Mouse (Mus musculus): ENCODE results near the gene Rnf121.

The Rnf121 gene

DNA sequence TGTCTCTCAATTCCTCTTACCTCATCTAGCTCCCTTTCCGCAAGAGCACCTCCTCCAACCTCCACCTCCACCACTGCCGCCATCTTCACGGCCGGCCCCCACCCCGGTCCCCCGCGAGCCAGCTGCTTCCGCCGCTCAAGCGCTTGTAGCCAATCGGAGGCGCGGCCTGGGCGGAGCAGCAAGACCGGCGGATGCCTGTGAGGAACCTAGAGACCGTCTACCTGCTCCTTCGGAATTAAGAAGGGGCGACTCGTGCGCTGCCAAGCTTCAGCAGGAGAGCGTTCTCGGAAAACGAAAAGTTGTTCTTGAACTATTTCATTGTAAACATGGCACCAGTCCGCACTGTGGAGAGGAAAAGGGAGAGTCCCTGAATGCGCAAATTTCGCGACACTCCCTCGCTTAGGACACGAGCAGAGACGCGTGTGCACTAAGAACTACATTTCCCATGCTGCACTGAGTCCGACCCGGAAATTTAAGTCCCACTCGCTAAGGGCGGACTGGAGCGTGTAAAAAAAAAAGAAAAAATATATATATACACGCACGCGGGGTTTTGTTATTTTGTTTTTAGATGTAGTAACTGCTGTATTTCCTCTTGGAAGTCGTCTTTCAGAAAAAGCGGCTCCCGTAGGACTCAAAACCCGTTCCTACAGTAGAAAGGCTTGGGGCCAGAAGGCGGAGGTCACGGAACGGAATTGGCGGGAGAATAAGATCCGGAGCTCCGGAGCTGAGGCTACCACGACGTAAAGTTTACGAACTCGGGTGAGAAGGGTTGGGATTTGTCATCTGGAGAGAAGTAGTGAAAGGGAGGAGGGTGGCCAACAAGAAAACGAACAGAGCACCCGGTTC lies at the start of gene Rnf121, which contains the start of the genes Xndc1 and Xntrpc:
Gene Rnf121, minus strand, starts transcription at position 424 of the 846 bp plus-strand sequence.
Gene Xndc1, plus strand, starts transcription at position 466 of the 846 bp plus-strand sequence.
Gene Xntrpc, plus strand, starts transcription at position 668 of the 846 bp plus-strand sequence.
- peak; percentile 85 to 90 for DNase-seq (ENCODE audit: low spot score in 2 of 2)

DNA sequence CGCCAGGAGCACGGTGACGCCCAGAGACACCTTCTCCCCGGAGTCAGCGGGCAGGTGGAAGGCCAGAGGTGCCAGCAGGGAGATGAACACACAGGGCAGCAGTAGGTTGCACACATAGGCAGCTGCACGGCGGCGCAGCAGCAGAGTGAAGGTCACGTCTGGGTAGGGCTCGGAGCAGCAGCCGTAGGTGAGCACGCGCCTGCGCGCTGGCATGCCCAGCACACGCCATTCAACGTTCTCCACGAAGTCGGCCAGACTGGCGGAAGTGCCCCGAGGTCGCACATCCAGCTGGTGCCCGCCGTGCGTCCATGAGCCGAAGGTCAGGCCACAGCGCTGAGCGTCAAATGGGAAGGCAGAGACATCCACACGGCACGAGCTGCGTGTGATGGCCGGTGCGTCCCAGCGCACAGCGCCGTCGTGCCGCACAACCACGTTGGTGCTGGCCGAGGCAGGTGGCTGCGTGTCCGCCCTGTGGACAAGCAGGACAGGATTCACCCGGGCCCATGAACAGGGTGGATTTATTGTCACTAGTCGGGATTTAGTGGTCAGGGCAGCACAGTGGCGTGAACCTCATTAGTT lies 48.0 kb upstream of the Rnf121 start:
- DNase-seq (ENCODE audit: low spot score in 2 of 2), result no peak

DNA sequence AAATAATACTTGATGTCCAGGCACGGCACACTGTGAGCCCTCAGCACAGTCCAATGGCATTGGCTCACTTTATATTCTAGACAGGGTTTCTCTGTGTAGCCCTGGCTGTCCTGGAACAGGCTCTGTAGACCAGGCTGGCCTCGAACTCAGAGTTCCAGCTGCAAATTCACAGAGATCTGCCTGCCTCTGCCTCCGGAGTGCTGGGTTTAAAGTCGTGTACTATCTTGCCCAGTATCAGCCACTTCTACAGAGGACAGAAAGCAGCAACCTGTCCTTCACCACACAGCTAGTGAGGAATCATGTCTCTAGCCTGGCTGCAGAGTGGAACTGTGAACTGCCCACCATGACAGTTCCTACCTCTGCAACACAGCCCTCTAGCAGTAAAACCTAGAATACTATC lies 44.5 kb upstream of the Rnf121 start:
- DNase-seq (ENCODE audit: low spot score in 2 of 2), result no peak

DNA sequence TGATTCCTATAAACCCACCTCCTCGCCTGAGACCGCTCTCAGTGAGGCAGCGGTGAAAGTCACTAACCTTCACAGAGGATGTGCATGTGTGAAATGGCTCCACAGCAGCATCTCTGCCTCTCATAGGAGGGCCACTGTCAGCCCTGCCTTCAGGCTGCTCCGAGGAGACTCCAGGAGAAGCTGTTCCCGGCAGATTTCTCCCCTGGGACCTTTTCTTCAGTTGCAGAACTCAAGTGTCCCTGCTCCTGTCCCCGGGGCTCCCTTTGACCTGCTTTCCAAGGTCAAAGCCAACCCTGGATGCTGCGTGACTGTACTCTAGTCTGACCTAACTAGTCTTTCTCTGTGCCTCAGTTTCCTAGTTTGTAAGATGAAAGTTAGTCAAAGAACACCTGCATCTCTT lies 43.9 kb upstream of the Rnf121 start, which contains the start of gene Art5:
Gene Art5, minus strand, starts transcription at position 319 of the 400 bp plus-strand sequence.
- no peak for DNase-seq (ENCODE audit: low spot score in 2 of 2)

DNA sequence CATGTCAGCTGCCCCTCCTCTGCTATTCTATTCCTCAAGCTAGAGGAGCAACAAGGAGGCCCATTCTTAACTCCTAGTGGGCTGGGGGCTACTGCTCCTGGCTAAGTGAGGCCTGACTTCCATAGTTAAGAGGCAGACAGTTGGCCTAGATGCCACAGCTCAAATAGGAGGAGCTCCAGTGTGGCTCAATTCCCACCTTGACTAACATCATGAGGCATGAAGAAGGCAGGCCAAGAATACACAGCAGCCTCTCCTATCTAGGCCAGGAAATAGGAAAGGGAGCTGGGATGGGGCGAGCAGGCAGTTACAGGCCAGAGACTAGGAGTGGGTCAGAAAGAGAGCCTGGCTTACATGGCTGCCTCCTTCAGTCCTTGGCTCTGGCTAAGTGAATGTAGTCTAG lies 42.9 kb upstream of the Rnf121 start:
- no peak for DNase-seq (ENCODE audit: low spot score in 2 of 2)

DNA sequence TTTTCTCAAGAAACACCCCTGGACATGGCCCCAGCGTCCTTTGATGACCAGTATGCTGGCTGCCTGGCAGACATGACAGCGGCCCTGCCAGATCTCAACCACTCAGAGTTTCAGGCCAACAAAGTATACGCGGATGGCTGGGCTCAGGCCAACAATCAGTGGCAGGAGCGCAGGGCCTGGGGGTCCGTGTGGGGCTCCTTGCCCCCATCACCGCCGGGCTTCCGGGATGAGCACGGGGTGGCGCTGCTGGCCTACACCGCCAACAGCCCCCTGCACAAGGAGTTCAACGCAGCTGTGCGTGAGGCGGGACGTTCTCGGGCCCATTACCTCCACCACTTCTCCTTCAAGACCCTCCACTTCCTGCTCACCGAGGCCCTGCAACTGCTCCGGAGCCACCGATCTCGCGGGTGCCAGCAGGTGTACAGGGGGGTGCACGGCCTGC lies 41.5 kb upstream of the Rnf121 start:
- DNase-seq (ENCODE audit: low spot score in 2 of 2), result no peak

DNA sequence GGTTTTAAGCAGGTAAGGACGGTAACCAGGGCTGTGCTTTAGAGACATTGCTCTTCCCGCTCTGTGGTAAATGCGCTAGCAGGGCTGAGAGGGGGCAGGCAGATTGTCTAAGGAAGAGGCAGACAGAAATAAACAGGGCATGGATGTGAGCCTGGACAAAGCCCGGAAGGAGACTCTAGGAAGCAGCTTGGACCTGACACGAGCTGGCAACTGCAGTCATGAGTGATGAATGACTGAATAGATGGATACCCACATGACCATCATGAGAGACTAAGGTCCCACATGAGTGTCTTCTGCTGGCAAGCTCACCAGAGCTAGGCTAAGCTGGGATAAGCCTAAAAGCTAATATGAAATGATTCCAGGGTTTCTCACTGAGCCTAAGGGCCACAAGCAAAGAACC lies 38.9 kb upstream of the Rnf121 start:
- DNase-seq (ENCODE audit: low spot score in 2 of 2), result no peak

DNA sequence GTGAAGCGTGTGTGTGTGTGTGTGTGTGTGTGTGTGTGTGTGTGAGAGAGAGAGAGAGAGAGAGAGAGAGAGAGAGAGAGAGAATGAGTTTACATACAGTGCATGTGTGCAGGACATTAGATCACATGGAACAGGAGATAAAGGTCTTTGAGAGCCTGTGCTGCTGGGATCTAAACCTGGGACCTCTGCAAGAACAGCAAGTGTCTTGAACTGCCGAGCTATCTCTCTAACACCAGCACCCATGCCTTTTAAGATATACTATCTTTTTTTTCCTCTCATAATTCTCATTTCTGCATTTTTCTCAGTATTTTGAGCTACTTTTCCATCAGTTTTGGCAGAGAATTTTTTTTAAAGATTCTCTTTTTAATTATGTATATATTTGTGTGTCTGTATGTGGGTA lies 38.3 kb upstream of the Rnf121 start:
- DNase-seq (ENCODE audit: low spot score in 2 of 2), result no peak

DNA sequence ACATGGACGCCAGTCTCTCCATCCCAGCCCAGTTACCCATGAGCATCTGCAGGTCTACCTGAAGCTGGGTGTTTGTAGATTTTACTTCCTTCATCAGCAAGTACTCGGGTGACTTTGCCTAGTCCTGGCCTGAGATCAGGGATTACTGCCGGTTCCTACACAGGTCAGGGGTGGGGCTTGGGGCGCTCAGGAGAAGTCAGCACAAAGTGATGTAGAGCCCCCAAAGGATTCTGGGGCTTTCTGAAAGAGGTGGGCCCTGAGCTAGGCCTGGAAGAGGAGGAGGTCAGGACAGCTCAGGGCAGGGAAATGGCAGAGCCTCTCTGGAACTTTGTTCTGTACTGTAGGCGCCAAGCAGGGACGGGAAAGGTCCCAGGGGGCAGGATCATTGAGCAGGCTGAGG lies 37.4 kb upstream of the Rnf121 start:
- DNase-seq (ENCODE audit: low spot score in 2 of 2), result no peak

DNA sequence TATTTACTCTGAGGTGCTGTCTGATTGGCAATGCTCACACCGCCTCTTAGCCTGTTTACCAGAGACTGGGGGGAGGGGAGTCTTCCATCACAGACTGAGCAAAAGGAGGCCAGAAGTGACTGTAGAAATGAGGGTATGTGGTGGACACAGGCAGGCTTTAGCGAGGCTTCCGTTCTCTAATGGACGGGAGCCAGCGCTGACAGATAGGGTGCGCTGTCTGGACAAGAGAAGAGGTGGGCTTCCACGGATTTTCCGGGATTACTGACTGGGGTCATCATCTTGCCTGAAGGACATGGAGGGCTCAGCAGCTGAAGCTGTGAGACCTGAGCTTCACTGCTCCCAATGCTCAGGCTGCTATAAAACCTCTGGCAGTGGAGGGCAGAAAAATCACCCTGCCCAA lies 37.0 kb upstream of the Rnf121 start:
- no peak for DNase-seq (ENCODE audit: low spot score in 2 of 2)

DNA sequence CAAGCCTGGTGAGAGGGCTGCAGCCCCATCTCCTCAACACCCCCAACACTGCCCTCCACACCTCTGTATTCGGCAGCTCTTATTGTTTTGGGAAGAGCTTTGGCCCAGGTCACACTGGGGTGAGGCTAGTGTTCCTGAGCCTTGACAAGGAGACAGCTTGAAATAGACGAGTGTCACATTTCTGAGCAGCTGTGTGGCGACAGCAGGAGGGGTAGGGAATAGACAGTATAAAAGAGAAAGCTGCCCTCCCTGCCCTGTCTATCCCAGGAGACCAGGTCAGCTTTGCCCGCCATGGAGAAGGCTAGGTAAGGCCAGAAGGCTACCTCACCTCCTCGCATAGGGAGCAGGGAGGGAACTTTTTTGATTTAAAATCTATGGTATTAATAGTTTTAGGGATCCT lies 36.2 kb upstream of the Rnf121 start, which contains the start of gene Art1:
Gene Art1, plus strand, starts transcription at position 257 of the 400 bp plus-strand sequence.
- DNase-seq (ENCODE audit: low spot score in 2 of 2), result no peak

DNA sequence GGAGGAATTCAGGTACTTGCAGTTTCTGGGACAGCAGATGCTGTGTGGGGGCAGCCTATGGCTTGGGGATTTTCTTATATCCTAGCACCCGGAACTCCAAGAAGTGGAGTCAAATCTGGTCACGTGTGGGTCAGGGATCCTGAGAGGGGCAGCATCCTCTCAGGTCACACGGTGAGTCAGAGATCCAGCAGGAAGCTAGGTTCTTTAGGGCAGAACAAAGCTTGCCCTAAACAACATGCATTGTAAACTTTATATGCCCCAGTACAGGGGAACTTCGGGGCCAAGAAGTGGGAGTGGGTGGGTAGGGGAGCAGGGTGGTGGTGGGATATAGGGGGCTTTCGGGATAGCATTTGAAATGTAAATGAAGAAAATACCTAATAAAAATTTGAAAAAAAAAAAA lies 35.6 kb upstream of the Rnf121 start:
- DNase-seq (ENCODE audit: low spot score in 2 of 2), result no peak

DNA sequence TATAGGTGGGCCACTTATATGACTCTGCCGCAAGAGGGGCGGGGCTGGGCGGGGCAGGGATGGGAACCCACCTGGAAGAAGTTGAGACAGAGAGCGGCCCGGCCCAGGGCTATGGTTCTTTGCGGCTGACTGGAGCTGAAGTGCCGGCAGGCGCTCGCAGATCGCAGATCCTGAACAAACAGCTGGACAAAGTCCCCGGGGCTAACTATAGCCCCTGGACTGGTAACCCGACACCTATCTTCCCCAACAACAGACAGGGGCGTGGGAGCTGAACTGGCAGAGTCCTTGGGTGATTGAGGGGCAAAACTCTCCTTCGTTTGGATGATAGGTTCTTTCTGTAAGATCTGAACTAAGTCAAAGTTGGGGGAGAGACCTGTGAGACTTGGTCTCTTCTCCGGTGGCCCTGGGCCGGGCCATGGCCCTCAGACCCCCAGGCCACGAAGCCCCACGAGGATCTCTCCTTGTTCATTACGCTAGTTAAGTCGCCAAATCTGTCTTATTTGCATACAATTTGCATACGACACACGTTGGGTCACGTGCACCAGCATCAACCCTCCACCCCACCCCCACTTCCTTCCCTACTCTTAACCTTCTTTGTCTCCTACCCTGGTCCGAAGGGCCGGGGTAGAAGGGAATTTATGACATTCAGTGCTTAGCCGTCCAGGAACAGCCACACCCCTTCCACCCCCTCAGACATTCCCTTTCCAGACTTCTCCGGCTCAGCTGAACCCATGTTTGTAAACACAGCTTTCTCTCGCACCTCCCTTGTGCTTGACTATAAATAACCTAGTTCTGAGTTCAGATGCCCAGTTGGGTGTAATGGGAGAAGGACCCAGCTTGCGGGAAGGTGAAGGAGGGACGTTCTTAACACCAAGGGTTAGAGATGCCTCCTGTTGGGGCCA lies 34.7 kb upstream of the Rnf121 start:
- DNase-seq (ENCODE audit: low spot score in 2 of 2), result no peak

DNA sequence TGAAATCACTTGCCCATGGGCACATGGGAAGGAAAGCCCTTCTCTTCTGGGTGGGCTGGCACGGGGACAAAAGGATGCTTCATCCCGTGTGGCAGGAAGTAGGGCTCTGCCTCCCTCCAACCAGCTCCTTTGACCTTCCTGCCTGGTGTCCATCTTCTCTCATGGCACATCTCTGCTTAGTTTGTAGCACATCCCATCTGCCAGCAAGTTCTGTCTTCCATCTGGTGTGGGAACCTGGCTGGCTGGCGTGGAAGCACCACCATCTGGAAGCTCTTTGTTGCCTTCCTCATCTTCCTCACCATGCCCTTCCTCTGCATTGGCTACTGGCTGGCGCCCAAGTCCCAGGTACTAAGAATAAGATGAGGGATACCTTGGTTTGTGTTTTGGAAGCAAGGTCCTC lies 22.1 kb upstream of the Rnf121 start:
- no peak for DNase-seq (ENCODE audit: low spot score in 2 of 2)

DNA sequence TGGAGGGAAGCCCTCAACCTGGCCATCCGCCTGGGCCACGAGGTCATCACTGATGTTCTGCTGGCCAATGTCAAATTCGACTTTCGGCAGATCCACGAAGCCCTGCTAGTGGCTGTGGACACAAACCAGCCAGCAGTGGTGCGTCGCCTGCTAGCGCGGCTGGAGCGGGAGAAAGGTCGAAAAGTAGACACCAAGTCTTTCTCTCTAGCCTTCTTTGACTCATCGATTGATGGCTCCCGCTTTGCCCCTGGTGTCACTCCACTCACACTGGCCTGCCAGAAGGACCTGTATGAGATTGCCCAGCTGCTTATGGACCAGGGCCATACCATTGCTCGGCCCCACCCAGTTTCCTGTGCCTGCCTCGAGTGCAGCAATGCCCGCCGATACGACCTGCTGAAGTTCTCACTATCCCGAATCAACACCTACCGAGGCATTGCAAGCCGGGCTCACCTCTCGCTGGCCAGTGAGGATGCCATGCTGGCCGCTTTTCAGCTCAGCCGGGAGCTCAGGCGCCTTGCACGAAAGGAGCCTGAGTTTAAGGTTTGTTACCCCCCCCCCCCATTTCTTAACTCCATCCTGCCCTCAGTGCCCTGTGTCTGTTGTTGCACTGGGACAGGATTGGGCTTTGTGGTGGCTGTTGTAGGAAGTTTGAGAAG lies 18.9 kb upstream of the Rnf121 start:
- no peak for DNase-seq (ENCODE audit: low spot score in 2 of 2)

DNA sequence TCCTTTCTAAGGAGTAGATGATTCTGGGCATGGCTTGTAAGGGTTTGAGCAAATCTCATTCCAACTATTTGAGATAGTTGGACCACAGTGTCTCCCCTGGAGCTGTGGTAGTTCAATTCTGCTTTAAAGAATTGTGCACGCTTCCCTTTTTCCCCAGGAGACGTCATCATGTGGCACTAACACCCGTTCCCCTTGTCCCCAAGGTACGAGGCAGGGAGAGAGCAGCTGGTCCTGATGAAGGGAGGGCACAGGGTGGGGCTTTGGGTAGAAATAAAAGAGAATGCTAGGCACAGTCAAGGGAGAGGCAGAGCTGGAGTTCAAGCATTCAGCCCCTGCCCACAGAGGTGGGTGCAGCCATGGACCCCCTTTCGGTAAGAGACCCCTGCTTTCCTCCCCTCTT lies 17.5 kb upstream of the Rnf121 start, which contains the start of gene Trpc2:
Gene Trpc2, plus strand, starts transcription at position 301 of the 400 bp plus-strand sequence.
- no peak for DNase-seq (ENCODE audit: low spot score in 2 of 2)

DNA sequence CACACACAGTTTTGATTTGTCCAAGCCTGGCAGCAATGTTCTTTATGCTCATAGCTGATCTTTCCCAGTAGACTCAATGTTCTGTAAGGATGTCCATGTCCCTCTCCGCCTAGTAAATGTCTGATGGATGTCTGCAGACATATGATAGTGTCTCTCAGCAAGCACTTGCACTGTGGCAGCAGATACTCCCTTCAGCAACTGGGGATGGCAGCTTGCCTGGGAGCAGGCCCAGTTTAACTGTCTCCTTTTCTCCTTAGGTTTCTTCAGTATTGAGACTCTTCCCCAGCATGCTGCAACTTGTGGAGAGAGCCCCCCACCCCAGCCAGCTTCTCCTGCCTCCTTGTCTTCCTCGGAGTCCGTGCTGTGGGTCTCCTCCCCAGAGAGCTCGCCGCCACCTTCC lies 16.5 kb upstream of the Rnf121 start:
- DNase-seq (ENCODE audit: low spot score in 2 of 2), result no peak

DNA sequence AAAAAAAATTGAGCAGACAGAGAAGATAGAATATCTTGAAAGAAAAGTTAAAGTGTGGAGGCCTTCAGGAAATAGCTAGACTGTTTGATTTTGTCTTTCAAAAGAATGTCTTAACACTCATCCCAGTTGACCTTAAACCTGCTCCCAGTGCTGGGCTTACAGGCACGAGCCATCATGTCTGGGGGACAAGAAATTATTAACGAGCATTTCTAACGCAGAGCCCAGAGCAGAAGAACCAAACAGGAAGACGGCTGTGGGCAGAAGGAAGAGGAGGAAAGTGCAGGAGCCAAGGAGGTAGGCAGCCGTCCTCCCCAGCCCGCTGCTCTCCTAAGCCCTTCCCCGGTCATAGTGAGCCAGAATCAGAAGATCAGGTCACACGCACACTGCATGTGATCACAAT lies 15.0 kb upstream of the Rnf121 start:
- DNase-seq (ENCODE audit: low spot score in 2 of 2), result no peak

DNA sequence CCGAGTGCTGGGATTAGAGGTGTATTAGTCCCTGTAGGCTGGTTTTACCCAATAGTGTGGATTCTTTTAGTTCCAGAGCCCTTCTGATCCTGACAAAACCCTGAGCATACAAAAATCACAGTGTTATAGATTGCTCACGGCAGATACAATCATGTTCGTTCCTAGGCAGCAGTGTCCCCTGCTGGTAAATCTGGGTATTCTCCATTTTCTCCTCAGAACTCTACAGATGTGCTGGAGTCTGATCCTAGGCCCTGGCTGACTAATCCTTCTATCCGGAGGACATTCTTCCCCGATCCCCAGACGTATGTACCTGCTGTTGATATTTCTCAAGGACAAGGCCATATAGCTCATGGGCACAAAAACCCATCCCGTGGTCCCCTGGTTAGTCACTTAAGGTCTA lies 13.2 kb upstream of the Rnf121 start:
- DNase-seq (ENCODE audit: low spot score in 2 of 2), result no peak

DNA sequence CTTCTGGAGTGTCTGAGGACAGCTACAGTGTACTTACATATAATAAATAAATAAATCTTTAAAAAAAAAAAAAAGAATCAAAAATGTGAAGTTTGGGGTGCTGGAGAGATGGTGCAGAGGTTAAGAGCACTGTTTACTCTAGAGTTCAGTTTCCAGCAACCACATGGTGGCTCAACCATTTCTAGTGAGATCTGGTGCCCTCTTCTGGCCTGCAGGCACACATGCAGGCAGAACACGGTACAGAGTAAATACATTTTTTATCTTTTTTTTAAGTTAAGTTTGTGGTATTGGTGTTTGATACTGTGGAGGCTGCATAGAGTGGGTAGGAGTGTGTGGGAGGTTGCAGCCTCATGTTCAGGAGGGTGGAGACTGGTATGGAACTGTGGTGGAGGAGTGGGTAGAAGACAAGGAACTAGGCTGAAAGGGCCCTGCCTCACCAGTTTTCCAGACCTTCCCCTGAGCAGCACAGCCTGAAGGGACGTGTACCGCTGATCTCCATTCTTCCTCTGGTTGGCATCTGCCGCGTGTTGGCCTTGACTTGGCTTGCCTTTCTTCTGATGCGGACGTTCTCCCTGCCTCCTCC lies 11.5 kb upstream of the Rnf121 start:
- no peak for DNase-seq (ENCODE audit: low spot score in 2 of 2)

DNA sequence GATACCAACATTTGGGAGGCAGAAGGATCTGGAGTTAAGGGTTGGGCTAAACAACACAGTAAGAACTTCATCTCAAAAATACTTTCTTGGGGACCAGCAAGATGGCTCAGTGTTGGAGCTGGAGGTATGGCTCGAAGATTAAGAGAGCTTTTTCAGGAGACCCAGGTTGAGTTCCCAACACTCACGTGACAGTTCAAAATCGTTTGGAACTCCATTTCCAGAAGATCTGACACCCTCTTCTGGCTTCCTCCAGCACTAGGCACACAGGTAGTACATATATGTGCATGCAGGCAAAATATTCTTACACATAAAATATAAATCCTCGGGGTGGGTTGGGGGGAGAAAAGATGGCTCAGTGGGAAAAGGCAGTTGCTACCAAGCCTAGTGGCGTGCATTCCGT lies 1.1 kb upstream of the Rnf121 start:
- DNase-seq (ENCODE audit: low spot score in 2 of 2), result no peak

Measured in frontal cortex, postnatal 25 days (tissue).